Mouse (Mus musculus) embryonic facial prominence, embryonic 13.5 days (tissue): ENCODE measurements around the gene Zfp185. TPM values are rescaled to one million over a fixed set of nuclear protein-coding genes. Genes with fewer than 3 reads are reported as not detected.

Experiments
- ATAC-seq: fragments of 200-750 bp; cut with Nextera tagmentation; 2 replicates; pipeline ENCODE4 v1.8.0; 2017; ENCODE audit warnings: low read depth; ENCODE audit not compliant: insufficient number of reproducible peaks, insufficient read depth, low FRiP score, low TSS enrichment
- H3K27ac ChIP-seq: fragments of 300-500 bp; sonication (generic); 2 replicates; pipeline ENCODE4 v1.5.1; 2015; ENCODE audit warnings: moderate library complexity, mild to moderate bottlenecking, inconsistent platforms
- H3K27me3 ChIP-seq: fragments of 300-500 bp; sonication (generic); 2 replicates; pipeline ENCODE4 v1.6.1; 2015; ENCODE audit warnings: mild to moderate bottlenecking, inconsistent platforms
- H3K36me3 ChIP-seq: fragments of 300-500 bp; sonication (generic); 2 replicates; pipeline ENCODE4 v1.6.1; 2015; ENCODE audit warnings: mild to moderate bottlenecking, inconsistent platforms
- H3K4me1 ChIP-seq: fragments of 300-500 bp; sonication (generic); 2 replicates; pipeline ENCODE4 v1.6.1; 2015; ENCODE audit warnings: inconsistent platforms
- H3K4me2 ChIP-seq: fragments of 300-500 bp; sonication (generic); 2 replicates; pipeline ENCODE4 v1.6.1; 2015; ENCODE audit warnings: moderate library complexity, mild to moderate bottlenecking, inconsistent platforms
- H3K4me3 ChIP-seq: fragments of 300-500 bp; sonication (generic); 2 replicates; pipeline ENCODE4 v1.5.1; 2015; ENCODE audit warnings: mild to moderate bottlenecking, inconsistent platforms
- H3K9ac ChIP-seq: fragments of 300-500 bp; sonication (generic); 2 replicates; pipeline ENCODE4 v1.6.1; 2015; ENCODE audit warnings: mild to moderate bottlenecking, inconsistent platforms
- H3K9me3 ChIP-seq: fragments of 300-500 bp; sonication (generic); 2 replicates; pipeline ENCODE4 v1.6.1; 2016; ENCODE audit warnings: inconsistent platforms
- WGBS: fragments of 180-500 bp; shearing (Covaris S2); methylation state at CpG from one replicate; pipeline ENCODE4 v1.1.7; 2015; ENCODE audit warnings: mixed read lengths; 5-methylcytosine and 5-hydroxymethylcytosine counted together
- polyA plus RNA-seq: library from polyadenylated mRNA; unstranded; fragments of >200 nt; fragmentation: Nextera tagmentation; extraction: Ambion mirVana; gene quantifications from 2 replicates; pipeline ENCODE4 v1.2.1, GENCODE M21; 2015

The Zfp185 gene
- 15.0 and 15.9 TPM in 2 replicates for polyA plus RNA-seq

- H3K27ac ChIP-seq: 0 out of 2 replicates have a peak within 1 kb of the TSS, but pooled peaks have one; percentile 16
- WGBS: 26% methylated on average over 41 of the region's 45 CpGs
- H3K9ac ChIP-seq: peak within 1 kb of the TSS; percentile 65
- peaks cover 6% of the 10 kb centered on the region; the same call in 1 of the 2 replicates for H3K27me3 ChIP-seq
- no peaks in the 10 kb centered on the region for H3K36me3 ChIP-seq
- peak; percentile 74; the same call in 1 of the 2 replicates for ATAC-seq
- peak within 1 kb of the TSS; percentile 61 for H3K4me2 ChIP-seq
- 0 out of 2 replicates have a peak, but pooled peaks cover 4% of the 10 kb centered on the region for H3K4me1 ChIP-seq
- H3K4me3 ChIP-seq: peak within 1 kb of the TSS; percentile 45
- H3K9me3 ChIP-seq: no peaks in the 10 kb centered on the region
Measured at GRCm38 (mm10) chrX:72986841-72987519, at the start of gene Zfp185. Gene Zfp185 (plus strand): TSS chrX:72987339.

DNA sequence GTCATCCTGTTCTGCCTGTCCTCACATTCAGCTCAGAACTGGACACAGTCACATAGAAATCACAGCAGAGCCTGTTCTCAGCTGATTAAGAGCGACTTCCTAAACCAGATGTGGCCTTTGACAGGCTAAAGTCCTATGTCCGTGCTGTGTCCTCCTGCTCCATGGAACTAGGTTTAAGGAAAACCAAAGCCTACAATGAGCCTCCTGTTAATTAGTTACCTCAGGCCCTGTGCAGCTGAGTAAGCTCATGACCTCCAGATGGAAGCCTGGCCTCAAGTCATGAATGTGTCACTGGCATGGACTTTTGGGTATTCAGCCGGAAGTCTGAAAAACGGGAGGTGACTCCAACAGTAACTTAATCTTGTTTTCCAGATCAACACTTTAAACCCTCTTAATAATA, 33.7 kb upstream of the Zfp185 start:
- Histone ChIP-seq H3K9ac (no peak overlapping the region), H3K27me3 (no peaks in the 10 kb centered on the region), H3K27ac (no peak overlapping the region), H3K36me3 (peaks cover 6% of the 10 kb centered on the region; the same call in 1 of the 2 replicates), H3K9me3 (no peaks in the 10 kb centered on the region), H3K4me3 (no peak overlapping the region), H3K4me2 (no peak overlapping the region), H3K4me1 (no peaks in the 10 kb centered on the region)
- WGBS: 73% methylated on average over 4 of the region's 4 CpGs
- ATAC-seq: no peak

DNA sequence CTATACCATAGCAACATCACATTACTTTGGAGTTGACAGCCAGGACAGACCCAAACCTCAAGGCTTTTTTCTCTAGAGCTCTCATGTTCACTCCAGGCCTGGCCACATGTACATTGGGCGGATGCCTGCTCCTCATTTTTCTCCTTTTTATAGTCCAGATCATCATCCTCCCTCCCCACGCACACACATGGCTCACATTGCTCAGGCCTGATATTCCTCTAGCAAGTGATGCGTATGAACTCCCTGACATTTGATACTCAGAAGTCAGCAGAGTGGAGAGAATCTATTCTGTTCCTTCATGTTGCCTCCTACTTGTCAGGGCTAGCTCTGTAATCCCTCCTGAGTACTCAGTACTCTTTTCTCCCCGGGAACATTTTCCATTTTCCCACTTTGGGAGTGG, 30.7 kb upstream of the Zfp185 start:
- peaks cover 6% of the 10 kb centered on the region; the same call in 1 of the 2 replicates for H3K36me3 ChIP-seq

GRCm38 (mm10) chrX:72960431-72960830, 26.7 kb upstream of the Zfp185 start:
- Histone ChIP-seq H3K36me3 (no peaks in the 10 kb centered on the region), H3K4me3 (no peak overlapping the region), H3K9me3 (no peaks in the 10 kb centered on the region), H3K27ac (no peak overlapping the region), H3K9ac (no peak overlapping the region), H3K4me2 (no peak overlapping the region), H3K4me1 (no peaks in the 10 kb centered on the region), H3K27me3 (no peaks in the 10 kb centered on the region)
- 84% methylated on average over 4 of the region's 4 CpGs for WGBS
- no peak for ATAC-seq

More for the DNA sequence above, 30.7 kb upstream of the Zfp185 start:
- Histone ChIP-seq H3K27ac (no peak overlapping the region), H3K9me3 (no peaks in the 10 kb centered on the region), H3K9ac (no peak overlapping the region), H3K27me3 (no peaks in the 10 kb centered on the region), H3K4me2 (no peak overlapping the region), H3K4me3 (no peak overlapping the region), H3K4me1 (no peaks in the 10 kb centered on the region)
- 61% methylated on average over 4 of the region's 4 CpGs for WGBS
- ATAC-seq: no peak

DNA sequence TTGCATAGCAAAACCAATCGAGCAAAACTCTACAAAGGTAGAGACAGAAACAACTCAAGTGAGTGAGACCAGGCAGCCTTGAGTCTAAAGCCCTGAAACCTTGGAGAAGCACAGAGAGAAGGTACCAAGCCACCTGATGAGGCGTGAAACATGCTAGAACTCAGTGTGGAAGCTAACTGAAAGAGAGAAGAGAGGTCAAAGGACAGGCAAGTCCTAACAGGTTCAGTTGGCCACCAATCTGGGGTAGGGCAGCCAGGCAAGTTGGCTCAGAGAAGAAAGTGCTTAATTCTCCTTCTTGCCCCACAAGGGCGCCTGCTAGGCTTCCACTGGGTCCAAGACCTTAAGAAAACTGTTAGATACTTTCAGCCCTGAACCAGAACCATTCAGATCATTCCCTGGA, 25.6 kb upstream of the Zfp185 start:
- no peak overlapping the region for H3K9ac ChIP-seq
- no peaks in the 10 kb centered on the region for H3K9me3 ChIP-seq
- H3K27ac ChIP-seq: no peak overlapping the region
- no peaks in the 10 kb centered on the region for H3K36me3 ChIP-seq
- H3K4me1 ChIP-seq: no peaks in the 10 kb centered on the region
- H3K4me3 ChIP-seq: no peak overlapping the region
- H3K27me3 ChIP-seq: no peaks in the 10 kb centered on the region
- 61% methylated on average over 3 of the region's 3 CpGs for WGBS
- ATAC-seq: no peak
- no peak overlapping the region for H3K4me2 ChIP-seq

- 80% methylated on average over 3 of the region's 3 CpGs for WGBS
- Histone ChIP-seq H3K36me3 (no peaks in the 10 kb centered on the region), H3K9me3 (no peaks in the 10 kb centered on the region), H3K4me2 (no peak overlapping the region), H3K27me3 (no peaks in the 10 kb centered on the region; the same call in 1 of the 2 replicates), H3K4me1 (no peaks in the 10 kb centered on the region), H3K27ac (no peak overlapping the region), H3K4me3 (no peak overlapping the region), H3K9ac (no peak overlapping the region)
- ATAC-seq: no peak
Measured at GRCm38 (mm10) chrX:72962743-72963142, 24.4 kb upstream of the Zfp185 start.

GRCm38 (mm10) chrX:72982831-72983230, 4.3 kb upstream of the Zfp185 start:
- H3K27me3 ChIP-seq: peaks cover 7% of the 10 kb centered on the region
- no peak overlapping the region for H3K4me3 ChIP-seq
- H3K9ac ChIP-seq: no peak overlapping the region
- no peaks in the 10 kb centered on the region for H3K36me3 ChIP-seq
- H3K27ac ChIP-seq: no peak overlapping the region
- ATAC-seq: no peak
- 0 out of 2 replicates have a peak, but pooled peaks cover 4% of the 10 kb centered on the region for H3K4me1 ChIP-seq
- no peak overlapping the region for H3K4me2 ChIP-seq
- WGBS: 67% methylated on average over 6 of the region's 6 CpGs
- H3K9me3 ChIP-seq: no peaks in the 10 kb centered on the region

- Histone ChIP-seq H3K36me3 (no peaks in the 10 kb centered on the region), H3K4me1 (0 out of 2 replicates have a peak, but pooled peaks cover 4% of the 10 kb centered on the region), H3K9me3 (no peaks in the 10 kb centered on the region), H3K27ac (no peak overlapping the region), H3K4me2 (no peak overlapping the region), H3K9ac (no peak overlapping the region), H3K27me3 (peaks cover 9% of the 10 kb centered on the region; the same call in 1 of the 2 replicates), H3K4me3 (no peak overlapping the region)
- ATAC-seq: no peak
- 93% methylated on average over 2 of the region's 2 CpGs for WGBS
Measured at GRCm38 (mm10) chrX:72985607-72986006, 1.5 kb upstream of the Zfp185 start.

DNA sequence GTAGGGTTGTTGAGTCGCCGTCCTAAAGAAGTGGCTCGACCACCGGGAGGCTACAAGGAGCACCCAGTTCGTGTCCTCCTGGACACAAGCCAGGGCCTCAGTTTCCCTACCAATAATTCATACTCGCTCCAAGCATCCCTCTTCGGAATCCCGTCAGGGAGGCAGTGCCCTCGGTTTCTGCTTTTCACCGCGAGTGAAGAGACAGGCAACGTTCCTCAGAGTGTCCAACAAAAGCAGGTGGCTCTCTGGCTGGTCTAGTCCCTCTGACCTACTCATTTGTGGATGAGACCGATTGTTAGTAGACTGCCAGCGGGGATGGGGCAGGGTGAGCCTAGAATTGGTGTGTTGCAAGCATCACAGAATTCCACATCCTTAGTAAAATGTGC, 374 bp downstream of the Zfp185 start:
- peak overlapping the region; percentile 61 for H3K4me2 ChIP-seq
- no peaks in the 10 kb centered on the region for H3K9me3 ChIP-seq
- no peak for ATAC-seq
- H3K9ac ChIP-seq: peak overlapping the region; percentile 65
- 37% methylated on average over 14 of the region's 14 CpGs for WGBS
- peak overlapping the region; percentile 45 for H3K4me3 ChIP-seq
- H3K27me3 ChIP-seq: peaks cover 6% of the 10 kb centered on the region; the same call in 1 of the 2 replicates
- H3K27ac ChIP-seq: 0 out of 2 replicates have a peak overlapping the region, but pooled peaks have one; percentile 16
- H3K36me3 ChIP-seq: no peaks in the 10 kb centered on the region
- 0 out of 2 replicates have a peak, but pooled peaks cover 4% of the 10 kb centered on the region for H3K4me1 ChIP-seq

GRCm38 (mm10) chrX:72988431-72988830, 1.3 kb downstream of the Zfp185 start:
- no peak for ATAC-seq
- no peaks in the 10 kb centered on the region for H3K9me3 ChIP-seq
- H3K4me1 ChIP-seq: 0 out of 2 replicates have a peak, but pooled peaks cover 4% of the 10 kb centered on the region
- 0 out of 2 replicates have a peak overlapping the region, but pooled peaks have one; percentile 61 for H3K4me2 ChIP-seq
- 84% methylated on average over 3 of the region's 3 CpGs for WGBS
- no peak overlapping the region for H3K4me3 ChIP-seq
- H3K27ac ChIP-seq: no peak overlapping the region
- no peak overlapping the region for H3K9ac ChIP-seq
- peaks cover 6% of the 10 kb centered on the region; the same call in 1 of the 2 replicates for H3K27me3 ChIP-seq
- H3K36me3 ChIP-seq: no peaks in the 10 kb centered on the region

- 69% methylated on average over 3 of the region's 3 CpGs for WGBS
- H3K9me3 ChIP-seq: no peaks in the 10 kb centered on the region
- H3K4me3 ChIP-seq: no peak overlapping the region
- no peak overlapping the region for H3K9ac ChIP-seq
- H3K27ac ChIP-seq: no peak overlapping the region
- no peaks in the 10 kb centered on the region for H3K36me3 ChIP-seq
- H3K4me1 ChIP-seq: no peaks in the 10 kb centered on the region
- no peak for ATAC-seq
- H3K4me2 ChIP-seq: no peak overlapping the region
- H3K27me3 ChIP-seq: peaks cover 6% of the 10 kb centered on the region; the same call in 1 of the 2 replicates
Measured at GRCm38 (mm10) chrX:72990581-72990980, 3.4 kb downstream of the Zfp185 start.
